Mouse (Mus musculus): ENCODE results near the gene Car3. TPM values are rescaled to one million over a fixed set of nuclear protein-coding genes. Genes with fewer than 3 reads are reported as not detected.

Gene Car3
- polyA plus RNA-seq, 1 experiment from 2014 or later = 19.0 TPM

DNA sequence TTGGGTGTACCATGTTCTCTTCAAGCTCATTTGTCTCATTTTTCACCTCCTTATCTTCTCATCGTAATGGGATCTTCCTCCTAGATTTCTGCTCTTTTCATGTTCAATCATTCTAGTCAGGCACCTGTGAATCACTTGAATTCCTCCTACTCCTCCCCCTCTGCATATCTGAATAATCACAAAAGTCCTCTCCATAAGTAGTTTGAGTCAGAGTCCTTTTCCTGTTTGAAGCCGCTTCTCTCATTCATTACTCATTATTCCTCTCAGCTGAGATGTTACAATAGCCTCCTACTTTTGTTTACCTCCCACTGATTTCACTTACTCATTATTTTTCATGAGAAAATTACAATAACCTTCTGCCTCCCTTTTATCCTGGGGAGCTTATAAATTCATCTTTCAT is 53.9 kb downstream of the Car3 start:
- Histone ChIP-seq H3K9ac (replicated peaks) (no peak overlapping the region), H3K36me3 (no peaks in the 10 kb centered on the region), H3K27ac (replicated peaks) (no peak overlapping the region), H3K9me3 (replicated peaks) (no peaks in the 10 kb centered on the region), H3K4me3 (replicated peaks) (no peak overlapping the region), H3K4me1 (no peaks in the 10 kb centered on the region), H3K4me2 (no peak overlapping the region), H3K27me3 (replicated peaks) (no peaks in the 10 kb centered on the region)
- WGBS = 71% methylated on average over 2 of the region's 2 CpGs
- ATAC-seq (ENCODE audit: low FRiP score) = no peak

Other genes starting within 250 kb of the Car3 start
- gene Car13, start 221.8 kb upstream of the Car3 start, polyA plus RNA-seq (2015; fragmentation: Nextera tagmentation; extraction: Ambion mirVana) = 1.1 and 1.8 TPM in 2 replicates
- not detected in 2 replicates for gene Car1, start 55.1 kb upstream of the Car3 start, polyA plus RNA-seq (2015; fragmentation: Nextera tagmentation; extraction: Ambion mirVana)
- 25.7 and 28.7 TPM in 2 replicates for gene Car2, start 22.8 kb downstream of the Car3 start, polyA plus RNA-seq (2015; fragmentation: Nextera tagmentation; extraction: Ambion mirVana)

Data from neural tube, embryonic 15.5 days (tissue).